Mouse (Mus musculus) spleen, embryonic (tissue): ENCODE results near the gene Tbc1d17.

Source experiments
- CTCF ChIA-PET: fragments of 350-600 bp; sonication (Branson Sonifier 250); formaldehyde crosslinking; loops from one replicate; lab custom pipeline; 2022; lab: Charles Lee

Gene Tbc1d17

GRCm38 (mm10) chr7:44835373-44836015 is 13.4 kb downstream of the Tbc1d17 start:
- CTCF ChIA-PET: no interaction called here

GRCm38 (mm10) chr7:44832763-44833162 is 16.1 kb downstream of the Tbc1d17 start:
- CTCF ChIA-PET: no interaction called here

GRCm38 (mm10) chr7:44828706-44829105 is 20.2 kb downstream of the Tbc1d17 start:
- CTCF ChIA-PET: interaction anchor here (0.8 kb wide), 1 partner anchor 124 kb away, joined by 3 read pairs; no protein-coding TSS in a partner anchor

- CTCF ChIA-PET: interaction anchor here (0.6 to 1.4 kb wide), 3 partner anchors 23 to 134 kb away, joined by 3 read pairs; no protein-coding TSS in a partner anchor
Measured at GRCm38 (mm10) chr7:44826771-44827170, 22.1 kb downstream of the Tbc1d17 start.

GRCm38 (mm10) chr7:44824872-44825271 is 24.0 kb downstream of the Tbc1d17 start:
- CTCF ChIA-PET: interaction anchor here (0.6 to 1.3 kb wide), 3 partner anchors 39 to 100 kb away, joined by 3 to 7 read pairs (median 3); no protein-coding TSS in a partner anchor

- CTCF ChIA-PET: interaction anchor here (0.6 to 1.1 kb wide), 4 partner anchors 15 to 198 kb away, joined by 3 to 11 read pairs (median 4); no protein-coding TSS in a partner anchor
Measured at GRCm38 (mm10) chr7:44823409-44823808, 25.5 kb downstream of the Tbc1d17 start.

GRCm38 (mm10) chr7:44821666-44822448 is 27.0 kb downstream of the Tbc1d17 start:
- CTCF ChIA-PET: no interaction called here

GRCm38 (mm10) chr7:44820525-44820924 is 28.4 kb downstream of the Tbc1d17 start:
- CTCF ChIA-PET: no interaction called here

GRCm38 (mm10) chr7:44819863-44820262 is 29.0 kb downstream of the Tbc1d17 start:
- CTCF ChIA-PET: no interaction called here

GRCm38 (mm10) chr7:44819391-44819790 is 29.5 kb downstream of the Tbc1d17 start:
- CTCF ChIA-PET: interaction anchor here (0.8 kb wide), 1 partner anchor 30 kb away, joined by 3 read pairs; no protein-coding TSS in a partner anchor

- CTCF ChIA-PET: interaction anchor here (0.8 kb wide), 1 partner anchor 31 kb away, joined by 3 read pairs; no protein-coding TSS in a partner anchor
Measured at GRCm38 (mm10) chr7:44818751-44819235, 30.1 kb downstream of the Tbc1d17 start.

GRCm38 (mm10) chr7:44818164-44818563 is 30.7 kb downstream of the Tbc1d17 start:
- CTCF ChIA-PET: no interaction called here

GRCm38 (mm10) chr7:44817441-44817840 is 31.4 kb downstream of the Tbc1d17 start:
- CTCF ChIA-PET: no interaction called here

GRCm38 (mm10) chr7:44816470-44817021 is 32.3 kb downstream of the Tbc1d17 start, which contains the start of gene Atf5:
Gene Atf5 (minus strand): TSS chr7:44816658.
- CTCF ChIA-PET: no interaction called here

- CTCF ChIA-PET: interaction anchor here (0.6 kb wide), 2 partner anchors 74 to 513 kb away, joined by 6 to 8 read pairs; no protein-coding TSS in a partner anchor
Measured at GRCm38 (mm10) chr7:44815721-44816469, 33.0 kb downstream of the Tbc1d17 start, which contains the start of the genes Nup62 and Il4i1. Gene Nup62 (plus strand): TSS chr7:44816088. Gene Il4i1 (plus strand): TSS chr7:44816387.

GRCm38 (mm10) chr7:44814952-44815553 is 33.8 kb downstream of the Tbc1d17 start:
- CTCF ChIA-PET: interaction anchor here (0.6 kb wide), 2 partner anchors 73 to 512 kb away, joined by 6 to 8 read pairs; no protein-coding TSS in a partner anchor

GRCm38 (mm10) chr7:44814423-44814822 is 34.5 kb downstream of the Tbc1d17 start:
- CTCF ChIA-PET: no interaction called here

- CTCF ChIA-PET: no interaction called here
Measured at GRCm38 (mm10) chr7:44813985-44814384, 34.9 kb downstream of the Tbc1d17 start.

GRCm38 (mm10) chr7:44812651-44813325 is 36.1 kb downstream of the Tbc1d17 start:
- CTCF ChIA-PET: no interaction called here
